Mouse (Mus musculus): ENCODE results near the gene Cavin1.

GRCm38 (mm10) chr11:100964180-100964579, 6.5 kb downstream of the Cavin1 start:
- TF ChIP-seq CTCF (IDR thresholded peaks at IDR 0.05) = no peak
- no peak for TF ChIP-seq EP300 (IDR thresholded peaks at IDR 0.05)
